Mouse (Mus musculus): ENCODE measurements around the gene Trib2. TPM values are rescaled to one million over a fixed set of nuclear protein-coding genes. Genes with fewer than 3 reads are reported as not detected.

Gene Trib2
- polyA plus RNA-seq, 1 experiment from 2014 or later: 20.5 TPM

Small RNA genes lying within 50 kb of the gene (microRNA-seq; reads per million reads assigned to microRNA genes)
- gene Mir6387: not detected
